In the genomic region with DNA sequence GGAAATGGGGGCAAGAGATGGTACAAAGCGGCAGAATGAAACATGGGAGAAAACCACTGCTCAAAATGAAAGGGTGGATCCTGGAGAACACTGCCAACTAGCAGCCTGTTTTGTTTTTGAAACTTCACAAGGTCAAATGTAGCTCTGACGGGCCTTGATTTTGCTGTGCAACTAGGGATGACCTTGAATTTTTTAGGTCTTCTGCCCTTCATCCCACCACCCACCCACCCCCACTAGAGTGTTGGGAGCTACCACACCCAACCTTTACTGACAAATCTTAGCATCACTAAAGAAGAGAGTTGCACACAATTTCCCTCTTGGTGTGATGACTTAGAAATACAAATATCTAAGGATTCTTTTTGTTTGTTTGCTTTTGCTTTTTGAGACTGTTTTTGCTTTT, we compare ENCODE assay signal across 22 mouse cellular contexts. TPM values are rescaled to one million over a fixed set of nuclear protein-coding genes. Genes with fewer than 3 reads are reported as not detected.
"Had no signal": no experiment of that assay in that cellular context is flagged by ENCODE, and none has a peak within 500 bp of the region (broad histone marks: within the 10 kb centered on the region; RNA-seq: fewer than 3 reads in every experiment).

No protein-coding gene starts in this region.

- H3K27me3 ChIP-seq: lung, embryonic 15.5 days had no signal

- H3K4me2 ChIP-seq: lung, embryonic 15.5 days; midbrain, embryonic 12.5 days; neural tube, embryonic 13.5 days; neural tube, embryonic 15.5 days had no signal

- H3K36me3 ChIP-seq: lung, embryonic 15.5 days; neural tube, embryonic 13.5 days; neural tube, embryonic 15.5 days had no signal

- ATAC-seq: liver, postnatal 0 days; lung, postnatal 0 days; midbrain, embryonic 16.5 days had no signal

- H3K9ac ChIP-seq: liver, postnatal 0 days; lung, embryonic 15.5 days; midbrain, embryonic 12.5 days; neural tube, embryonic 13.5 days; neural tube, embryonic 15.5 days had no signal

- H3K9me3 ChIP-seq: lung, embryonic 15.5 days; midbrain, embryonic 10.5 days; midbrain, embryonic 12.5 days; neural tube, embryonic 13.5 days; neural tube, embryonic 15.5 days had no signal

- H3K4me3 ChIP-seq: lung, embryonic 15.5 days; midbrain, embryonic 10.5 days; midbrain, embryonic 12.5 days; myocyte; neural tube, embryonic 13.5 days; neural tube, embryonic 15.5 days had no signal

- DNase-seq: liver, postnatal 0 days; lung, adult 2 months; lung, postnatal 14 days; lung, postnatal 36 days; midbrain, embryonic 14.5 days; retina, postnatal 1 day; right cerebral cortex, adult 18-20 months; right cerebral cortex, postnatal 25 days; right cerebral cortex, postnatal 4 days; spleen, adult 18-20 months; thymus, adult 18-20 months; thymus, postnatal 14 days; thymus, postnatal 36 days had no signal

- H3K27ac ChIP-seq: lung, embryonic 15.5 days; macrophage; midbrain, embryonic 10.5 days; midbrain, embryonic 12.5 days; neural tube, embryonic 13.5 days; neural tube, embryonic 15.5 days had no signal

RNA-seq across cellular contexts. Expression of a gene that starts 29.8 kb away (rescaled TPM):
- polyA plus RNA-seq: macrophage; midbrain, embryonic 10.5 days; myocyte had no signal

RNA-seq across cellular contexts. Expression of a gene that starts 47.9 kb away (rescaled TPM):
- polyA plus RNA-seq: macrophage had no signal
